In the genomic region with DNA sequence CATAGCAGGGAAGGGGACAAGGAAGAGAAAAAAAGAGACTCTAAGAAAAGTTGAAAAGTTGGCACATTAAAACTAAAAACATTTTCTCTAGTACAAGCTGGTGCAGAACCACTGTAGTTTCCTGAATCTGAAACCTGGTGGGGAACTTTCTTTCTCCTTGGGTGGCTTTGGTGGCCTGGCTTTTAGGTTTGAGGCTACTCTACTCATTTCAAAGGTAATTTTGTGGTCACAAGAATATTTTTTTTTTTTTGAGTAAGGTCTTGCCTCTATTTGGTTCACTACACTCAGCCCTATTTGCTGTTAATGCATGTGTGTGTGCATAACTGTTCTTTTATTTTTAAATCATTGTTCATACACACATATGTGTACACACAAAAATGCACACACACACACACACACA, we compare ENCODE assay signal across 7 mouse cellular contexts. TPM values are rescaled to one million over a fixed set of nuclear protein-coding genes. Genes with fewer than 3 reads are reported as not detected.
DNase-seq lines count a peak whose midpoint lies in the region; ATAC-seq and TF ChIP-seq lines count a peak whose summit lies in the region.

No protein-coding gene starts in this region.

- H3K36me3 ChIP-seq in kidney, postnatal 0 days (ENCODE audit: insufficient read depth, low read length) = no peaks in the 10 kb centered on the region
- no peaks in the 10 kb centered on the region for H3K36me3 ChIP-seq in forebrain, embryonic 13.5 days (ENCODE audit: poor library complexity, severe bottlenecking)
- no peaks in the 10 kb centered on the region for H3K36me3 ChIP-seq in limb, embryonic 10.5 days

- ATAC-seq in kidney, postnatal 0 days (replicated peaks; ENCODE audit: low FRiP score, low read depth) = no peak
- no peak for ATAC-seq in forebrain, embryonic 13.5 days

- H3K27ac ChIP-seq in kidney, postnatal 0 days = no peak overlapping the region
- H3K27ac ChIP-seq in forebrain, embryonic 13.5 days = no peak overlapping the region
- H3K27ac ChIP-seq in limb, embryonic 10.5 days = no peak overlapping the region
- no peak overlapping the region for H3K27ac ChIP-seq in olfactory bulb, adult 2 months (ENCODE audit: insufficient read depth, low read depth, low read length)

- peak overlapping the region; percentile 66 for H3K4me3 ChIP-seq in kidney, postnatal 0 days (replicated peaks; ENCODE audit: low read depth, low read length)
- H3K4me3 ChIP-seq in forebrain, embryonic 13.5 days = no peak overlapping the region
- H3K4me3 ChIP-seq in limb, embryonic 10.5 days = peak overlapping the region; percentile 54
- peak overlapping the region; percentile 92 for H3K4me3 ChIP-seq in olfactory bulb, adult 2 months (ENCODE audit: insufficient read depth, low read depth, low read length)

- DNase-seq in kidney, postnatal 0 days (ENCODE audit: low spot score) = no peak
- DNase-seq in kidney, adult 8-10 months = no peak
- no peak for DNase-seq in limb, embryonic 10.5 days (ENCODE audit: low spot score)
- no peak for DNase-seq in layer of hippocampus, adult 18-20 months (ENCODE audit: low spot score in 2 of 2)
- no peak for DNase-seq in adrenal gland, adult (ENCODE audit: inconsistent age in 2 of 2, low spot score in 1 of 2)

- no peaks in the 10 kb centered on the region for H3K4me1 ChIP-seq in kidney, postnatal 0 days (replicated peaks; ENCODE audit: insufficient read depth, low read length)
- peaks cover 14% of the 10 kb centered on the region for H3K4me1 ChIP-seq in forebrain, embryonic 13.5 days
- peaks cover 10% of the 10 kb centered on the region for H3K4me1 ChIP-seq in limb, embryonic 10.5 days
- peaks cover 6% of the 10 kb centered on the region; the same call in 1 of the 2 replicates for H3K4me1 ChIP-seq in olfactory bulb, adult 2 months (ENCODE audit: control insufficient read depth, insufficient read depth, low read length)

- TF ChIP-seq POLR2A in olfactory bulb, adult 2 months (IDR thresholded peaks at IDR 0.05; ENCODE audit: insufficient read depth, low read depth, low read length) = no peak

- H3K27me3 ChIP-seq in kidney, postnatal 0 days (ENCODE audit: insufficient read depth, low read length) = no peaks in the 10 kb centered on the region
- no peaks in the 10 kb centered on the region for H3K27me3 ChIP-seq in forebrain, embryonic 13.5 days
- H3K27me3 ChIP-seq in limb, embryonic 10.5 days (ENCODE audit: low read depth, poor library complexity, severe bottlenecking) = peaks cover 31% of the 10 kb centered on the region

- no peaks in the 10 kb centered on the region for H3K9me3 ChIP-seq in kidney, postnatal 0 days (replicated peaks; ENCODE audit: low read length)
- no peaks in the 10 kb centered on the region for H3K9me3 ChIP-seq in forebrain, embryonic 13.5 days (replicated peaks)
- H3K9me3 ChIP-seq in limb, embryonic 10.5 days (replicated peaks) = no peaks in the 10 kb centered on the region

- H3K4me2 ChIP-seq in kidney, postnatal 0 days (ENCODE audit: low read length) = peak overlapping the region; percentile 67
- peak overlapping the region; percentile 97 for H3K4me2 ChIP-seq in forebrain, embryonic 13.5 days

- TF ChIP-seq CTCF in kidney, postnatal 0 days (IDR thresholded peaks at IDR 0.05; ENCODE audit: low read depth) = no peak
- no peak for TF ChIP-seq CTCF in olfactory bulb, adult 2 months (IDR thresholded peaks at IDR 0.05; ENCODE audit: insufficient read depth, low read depth, low read length)

- H3K9ac ChIP-seq in kidney, postnatal 0 days (ENCODE audit: low read depth, low read length) = no peak overlapping the region
- no peak overlapping the region for H3K9ac ChIP-seq in forebrain, embryonic 13.5 days

RNA-seq across cellular contexts. Expression of a gene that starts 0.4 kb away (rescaled TPM):
- 72.4 and 72.5 TPM in 2 replicates for polyA plus RNA-seq in kidney, postnatal 0 days (2015; fragmentation: Nextera tagmentation; extraction: Ambion mirVana)
- 15.3 and 17.4 TPM in 2 replicates for polyA plus RNA-seq in forebrain, embryonic 13.5 days (2015; fragmentation: Nextera tagmentation; extraction: Ambion mirVana)
- 0.60 and 1.2 TPM in 2 replicates for polyA plus RNA-seq in limb, embryonic 10.5 days (2016; fragmentation: Nextera tagmentation; extraction: Ambion mirVana)
- not detected in 2 replicates for polyA plus RNA-seq in olfactory bulb, adult 2 months (2012; ENCODE audit: insufficient read depth, insufficient read length, low replicate concordance, missing spikeins)
- 10 to 100 TPM; 18.5 to 19.7 TPM for total RNA-seq in layer of hippocampus, adult 18-20 months (2021)
